Mouse (Mus musculus): ENCODE results near the gene D430042O09Rik.

DNA sequence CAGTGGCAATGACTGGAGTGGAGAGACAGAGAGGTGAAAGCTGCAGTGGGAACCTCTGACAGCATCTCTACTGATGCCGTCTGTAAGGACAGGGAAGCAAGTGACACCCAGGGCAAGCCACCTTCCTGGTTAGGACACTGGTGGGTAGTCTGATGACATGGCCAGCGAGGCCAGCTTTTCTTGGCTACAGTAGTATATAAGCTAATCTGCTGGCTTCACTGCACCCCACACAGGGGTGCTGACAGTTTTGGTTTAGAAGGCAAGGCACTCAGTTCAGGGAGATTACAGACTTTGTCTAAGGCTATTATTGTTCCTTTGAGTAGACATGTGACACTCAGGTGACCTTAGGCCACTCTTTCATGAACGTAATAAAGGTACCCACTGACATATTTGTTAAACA, 44.0 kb upstream of the D430042O09Rik start:
- TF ChIP-seq USF1 (IDR thresholded peaks at IDR 0.05; ENCODE audit: low read depth, low read length) (no peak), CTCF (conservative IDR thresholded peaks at IDR 0.05 in 1 of 2, IDR thresholded peaks at IDR 0.05 in 1 of 2; ENCODE audit: low read depth in 2 of 2, low read length in 2 of 2) (no peak), POLR2A (IDR thresholded peaks at IDR 0.05; ENCODE audit: low read depth, low read length) (no peak), TCF12 (IDR thresholded peaks at IDR 0.05; ENCODE audit: low read depth, low read length) (no peak), ETS1 (conservative IDR thresholded peaks at IDR 0.05; ENCODE audit: low read depth, low read length) (no peak), MAZ (IDR thresholded peaks at IDR 0.05; ENCODE audit: low read depth, low read length) (no peak), CHD2 (IDR thresholded peaks at IDR 0.05; ENCODE audit: low read length) (no peak), CHD1 (IDR thresholded peaks at IDR 0.05; ENCODE audit: low read depth, low read length) (no peak), E2F4 (IDR thresholded peaks at IDR 0.05; ENCODE audit: insufficient replicate concordance, low read depth, low read length) (no peak), HCFC1 (IDR thresholded peaks at IDR 0.05; ENCODE audit: low read depth, low read length) (no peak)
